Mouse (Mus musculus): Measurements from ENCODE around the gene Adipor1. TPM values are rescaled to one million over a fixed set of nuclear protein-coding genes. Genes with fewer than 3 reads are reported as not detected.

Gene Adipor1
- polyA plus RNA-seq, 1 experiment from 2014 or later: 85.0 TPM

DNA sequence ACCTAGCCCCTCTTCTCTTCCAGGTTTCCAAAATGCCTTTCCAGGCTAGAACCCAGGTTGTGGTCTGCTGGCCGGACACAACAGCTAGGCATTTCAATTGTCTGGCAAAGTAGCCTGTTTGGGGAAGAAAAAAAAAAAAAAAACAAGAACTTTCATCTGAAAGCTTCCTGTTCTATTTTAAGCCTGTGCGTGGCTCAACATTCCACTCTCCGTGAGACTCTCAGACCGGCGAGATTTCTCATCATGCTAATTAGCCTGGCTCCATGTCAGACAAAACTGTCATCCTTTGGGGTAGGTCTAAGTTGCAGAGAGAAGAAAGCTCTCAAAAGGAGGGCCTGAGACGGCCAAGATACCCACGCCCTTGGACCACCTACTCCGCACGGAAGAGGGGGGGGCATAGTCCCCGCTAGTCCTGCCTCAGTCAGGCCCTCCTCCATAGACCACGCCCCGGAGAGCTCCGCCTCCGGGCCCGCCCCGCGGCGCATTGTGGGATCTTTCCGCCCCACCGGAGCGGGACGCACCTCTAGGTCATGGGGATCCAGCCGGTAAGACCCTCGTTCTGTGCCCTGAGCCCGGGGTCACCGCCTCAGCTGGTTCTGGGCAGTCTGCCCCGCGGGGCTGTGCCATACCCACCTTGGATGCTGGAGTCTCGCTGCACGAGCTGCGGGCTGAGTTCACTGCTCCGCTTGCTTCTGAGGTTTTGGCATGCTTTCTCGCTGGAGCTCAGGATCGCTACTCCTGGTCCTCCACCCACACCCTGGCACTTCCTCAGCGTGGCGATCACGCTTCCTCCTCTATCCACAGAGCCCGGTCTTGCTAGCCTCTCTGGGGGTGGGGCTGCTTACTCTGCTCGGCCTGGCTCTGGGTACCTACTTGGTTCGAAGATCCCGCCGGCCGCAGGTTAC, 9.4 kb upstream of the Adipor1 start, which contains the start of gene Cyb5r1:
Gene Cyb5r1 (plus strand): TSS at position 51 of the 905 bp plus-strand sequence.
- peak within 1 kb of the TSS; percentile 88 for H3K4me3 ChIP-seq
- H3K27ac ChIP-seq: peak within 1 kb of the TSS; percentile 89
- H3K27me3 ChIP-seq (ENCODE audit: low read depth, poor library complexity, severe bottlenecking): no peaks in the 10 kb centered on the region
- DNase-seq (ENCODE audit: low spot score): peak; percentile 92
- 2% methylated on average over 43 of the region's 43 CpGs for WGBS
- H3K4me1 ChIP-seq: peaks cover 16% of the 10 kb centered on the region
- H3K36me3 ChIP-seq: peaks cover 35% of the 10 kb centered on the region
- no peaks in the 10 kb centered on the region for H3K9me3 ChIP-seq (replicated peaks)

- Histone ChIP-seq H3K36me3 (peaks cover 41% of the 10 kb centered on the region), H3K27ac (peak overlapping the region; percentile 89), H3K4me3 (peak overlapping the region; percentile 88), H3K4me1 (peaks cover 16% of the 10 kb centered on the region), H3K27me3 (ENCODE audit: low read depth, poor library complexity, severe bottlenecking) (no peaks in the 10 kb centered on the region), H3K9me3 (replicated peaks) (no peaks in the 10 kb centered on the region)
- 34% methylated on average over 8 of the region's 8 CpGs for WGBS
- DNase-seq (ENCODE audit: low spot score): no peak
Observed at GRCm38 (mm10) chr1:134406414-134406771, 8.8 kb upstream of the Adipor1 start.

- no peak for DNase-seq (ENCODE audit: low spot score)
- no peaks in the 10 kb centered on the region for H3K27me3 ChIP-seq (ENCODE audit: low read depth, poor library complexity, severe bottlenecking)
- peaks cover 16% of the 10 kb centered on the region for H3K4me1 ChIP-seq
- no peak overlapping the region for H3K27ac ChIP-seq
- WGBS: 80% methylated on average over 8 of the region's 8 CpGs
- H3K9me3 ChIP-seq (replicated peaks): no peaks in the 10 kb centered on the region
- peaks cover 54% of the 10 kb centered on the region for H3K36me3 ChIP-seq
- no peak overlapping the region for H3K4me3 ChIP-seq
Observed at GRCm38 (mm10) chr1:134408080-134408479, 7.1 kb upstream of the Adipor1 start.

- no peak for DNase-seq (ENCODE audit: low spot score)
- Histone ChIP-seq H3K9me3 (replicated peaks) (no peaks in the 10 kb centered on the region), H3K4me3 (no peak overlapping the region), H3K4me1 (peaks cover 25% of the 10 kb centered on the region), H3K36me3 (peaks cover 54% of the 10 kb centered on the region), H3K27me3 (ENCODE audit: low read depth, poor library complexity, severe bottlenecking) (no peaks in the 10 kb centered on the region), H3K27ac (no peak overlapping the region)
- WGBS: 95% methylated on average over 9 of the region's 9 CpGs
Observed at GRCm38 (mm10) chr1:134411706-134412629, 3.2 kb upstream of the Adipor1 start.

DNA sequence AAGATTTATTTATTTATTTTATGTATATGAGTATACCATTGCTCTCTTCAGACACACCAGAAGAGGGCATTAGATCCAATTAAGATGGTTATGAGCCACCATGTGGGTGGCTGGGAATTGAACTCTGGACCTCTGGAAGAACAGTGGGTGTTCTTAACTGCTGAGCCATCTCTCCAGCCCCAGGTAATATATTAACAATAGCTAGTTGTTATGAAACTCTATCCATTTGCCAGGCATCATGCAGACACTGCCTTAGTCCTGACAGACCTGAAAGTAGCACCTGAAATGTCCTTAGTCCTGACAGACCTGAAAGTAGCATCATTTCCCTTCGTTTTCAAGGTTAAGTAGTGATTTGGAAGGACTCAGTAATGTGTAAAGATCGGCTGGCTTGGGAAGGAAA, 1.1 kb upstream of the Adipor1 start:
- 40% methylated on average over 2 of the region's 2 CpGs for WGBS
- no peak for DNase-seq (ENCODE audit: low spot score)
- Histone ChIP-seq H3K9me3 (replicated peaks) (no peaks in the 10 kb centered on the region), H3K4me3 (no peak overlapping the region), H3K27ac (0 out of 2 replicates have a peak overlapping the region, but pooled peaks have one; percentile 99), H3K27me3 (ENCODE audit: low read depth, poor library complexity, severe bottlenecking) (no peaks in the 10 kb centered on the region), H3K4me1 (peaks cover 37% of the 10 kb centered on the region), H3K36me3 (peaks cover 48% of the 10 kb centered on the region)

- Histone ChIP-seq H3K36me3 (peaks cover 42% of the 10 kb centered on the region), H3K9me3 (replicated peaks) (no peaks in the 10 kb centered on the region), H3K27ac (peak overlapping the region; percentile 99), H3K4me1 (peaks cover 43% of the 10 kb centered on the region), H3K27me3 (ENCODE audit: low read depth, poor library complexity, severe bottlenecking) (no peaks in the 10 kb centered on the region), H3K4me3 (peak overlapping the region; percentile 92)
- DNase-seq (ENCODE audit: low spot score): no peak
- 14% methylated on average over 11 of the region's 11 CpGs for WGBS
Observed at GRCm38 (mm10) chr1:134414501-134415167, 544 bp upstream of the Adipor1 start.

DNA sequence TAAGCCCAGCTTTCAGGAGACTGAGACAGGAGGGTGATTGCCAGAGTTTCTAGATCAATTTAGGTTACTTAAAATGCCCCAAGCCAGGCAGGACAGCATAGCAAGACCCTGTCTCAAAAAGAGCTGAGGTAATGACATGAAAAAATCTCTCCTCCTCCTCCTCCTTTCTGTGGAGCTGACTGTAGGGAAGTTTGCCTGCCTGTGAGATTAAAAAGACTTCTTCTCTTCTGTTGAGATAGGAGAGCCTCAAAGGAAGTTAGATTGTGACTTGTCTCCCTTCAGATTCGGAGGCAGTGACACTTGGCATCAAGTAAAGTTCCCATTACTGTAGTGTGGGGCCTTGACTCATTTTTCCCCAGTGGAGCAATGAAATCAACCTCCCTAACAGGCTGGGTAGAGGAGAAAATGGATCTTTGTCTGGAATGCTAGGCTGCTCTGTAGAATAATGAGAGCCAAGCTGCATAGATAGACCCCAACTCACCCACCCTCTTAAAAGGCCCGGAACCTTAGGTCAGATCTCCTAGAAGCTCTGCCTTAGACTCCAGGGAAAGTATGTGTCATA, 3.3 kb downstream of the Adipor1 start:
- no peak overlapping the region for H3K4me3 ChIP-seq
- H3K36me3 ChIP-seq: peaks cover 21% of the 10 kb centered on the region
- DNase-seq (ENCODE audit: low spot score): no peak
- no peaks in the 10 kb centered on the region for H3K9me3 ChIP-seq (replicated peaks)
- no peaks in the 10 kb centered on the region for H3K27me3 ChIP-seq (ENCODE audit: low read depth, poor library complexity, severe bottlenecking)
- WGBS: 87% methylated on average over 2 of the region's 2 CpGs
- no peak overlapping the region for H3K27ac ChIP-seq
- peaks cover 49% of the 10 kb centered on the region for H3K4me1 ChIP-seq

- Histone ChIP-seq H3K27ac (no peak overlapping the region), H3K36me3 (peaks cover 28% of the 10 kb centered on the region), H3K4me1 (peaks cover 47% of the 10 kb centered on the region), H3K27me3 (ENCODE audit: low read depth, poor library complexity, severe bottlenecking) (no peaks in the 10 kb centered on the region), H3K4me3 (no peak overlapping the region), H3K9me3 (replicated peaks) (no peaks in the 10 kb centered on the region)
- 70% methylated on average over 1 of the region's 1 CpGs for WGBS
- DNase-seq (ENCODE audit: low spot score): no peak
Observed at GRCm38 (mm10) chr1:134419176-134419575, 4.0 kb downstream of the Adipor1 start.

DNA sequence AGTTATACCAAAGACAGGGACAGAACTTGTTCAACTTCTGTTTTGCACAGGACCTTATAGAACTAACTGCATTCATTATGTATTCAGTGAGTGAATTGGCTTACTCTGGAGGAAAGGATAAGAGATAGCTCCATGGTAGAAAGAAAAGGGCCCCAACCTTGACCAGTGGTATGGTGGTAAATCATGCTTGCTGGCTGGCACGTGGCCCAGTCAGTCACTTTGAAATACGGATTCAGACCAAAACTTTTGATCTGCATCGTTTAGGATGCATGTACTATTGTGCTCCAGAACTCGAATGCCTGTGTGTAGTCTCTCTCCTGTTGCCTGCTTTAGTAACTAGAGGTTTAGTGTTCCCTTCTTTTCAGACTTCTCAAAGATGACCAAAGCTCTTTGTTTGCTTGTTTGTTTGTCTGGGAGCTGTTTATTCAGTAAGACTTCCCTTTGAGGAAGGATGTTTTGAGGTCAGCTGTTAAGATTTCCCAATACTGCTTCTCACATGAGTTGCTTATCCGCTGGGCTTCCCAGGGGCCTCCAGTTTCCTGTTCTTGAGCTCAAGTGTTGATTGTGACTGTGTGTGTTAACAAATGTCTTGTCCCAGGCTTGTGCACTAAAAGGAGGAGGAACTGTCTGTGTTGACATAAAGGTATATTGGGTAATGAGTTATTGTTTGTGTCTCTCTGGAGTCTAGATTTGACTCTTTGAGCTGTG, 4.7 kb downstream of the Adipor1 start:
- Histone ChIP-seq H3K27ac (no peak overlapping the region), H3K4me1 (peaks cover 41% of the 10 kb centered on the region), H3K27me3 (ENCODE audit: low read depth, poor library complexity, severe bottlenecking) (no peaks in the 10 kb centered on the region), H3K4me3 (no peak overlapping the region), H3K9me3 (replicated peaks) (no peaks in the 10 kb centered on the region), H3K36me3 (peaks cover 36% of the 10 kb centered on the region)
- 66% methylated on average over 5 of the region's 5 CpGs for WGBS
- no peak for DNase-seq (ENCODE audit: low spot score)

- H3K4me3 ChIP-seq: no peak overlapping the region
- DNase-seq (ENCODE audit: low spot score): no peak
- WGBS: 74% methylated on average over 10 of the region's 10 CpGs
- H3K27me3 ChIP-seq (ENCODE audit: low read depth, poor library complexity, severe bottlenecking): no peaks in the 10 kb centered on the region
- H3K4me1 ChIP-seq: peaks cover 14% of the 10 kb centered on the region
- H3K27ac ChIP-seq: no peak overlapping the region
- no peaks in the 10 kb centered on the region for H3K9me3 ChIP-seq (replicated peaks)
- H3K36me3 ChIP-seq: peaks cover 64% of the 10 kb centered on the region
Observed at GRCm38 (mm10) chr1:134423911-134424310, 8.7 kb downstream of the Adipor1 start.

GRCm38 (mm10) chr1:134426289-134426688, 11.1 kb downstream of the Adipor1 start:
- no peaks in the 10 kb centered on the region for H3K4me1 ChIP-seq
- peaks cover 86% of the 10 kb centered on the region for H3K36me3 ChIP-seq
- WGBS: 87% methylated on average over 5 of the region's 5 CpGs
- H3K27ac ChIP-seq: no peak overlapping the region
- H3K27me3 ChIP-seq (ENCODE audit: low read depth, poor library complexity, severe bottlenecking): no peaks in the 10 kb centered on the region
- DNase-seq (ENCODE audit: low spot score): no peak
- no peaks in the 10 kb centered on the region for H3K9me3 ChIP-seq (replicated peaks)
- H3K4me3 ChIP-seq: no peak overlapping the region

DNA sequence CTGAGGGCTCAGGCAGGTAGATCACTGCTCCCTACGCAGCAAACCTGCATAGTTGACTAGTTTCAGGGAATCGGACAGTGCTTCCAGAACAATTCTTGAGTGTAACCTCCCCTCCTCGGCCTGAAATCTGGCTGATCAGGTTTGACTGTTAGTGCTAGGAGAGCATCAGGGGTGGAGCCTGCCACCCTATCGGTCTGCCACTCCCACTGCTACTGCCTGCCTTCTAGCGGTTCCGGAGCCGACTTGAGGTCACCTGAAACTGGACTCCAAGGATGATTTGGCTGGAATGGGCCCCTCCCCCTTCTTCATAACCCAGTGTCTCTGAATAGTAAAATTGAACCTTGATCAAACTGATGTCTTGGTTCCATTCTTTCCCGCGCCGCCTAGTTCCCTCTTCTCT, 17.8 kb downstream of the Adipor1 start:
- 83% methylated on average over 10 of the region's 10 CpGs for WGBS
- H3K27me3 ChIP-seq (ENCODE audit: low read depth, poor library complexity, severe bottlenecking): no peaks in the 10 kb centered on the region
- peaks cover 58% of the 10 kb centered on the region for H3K36me3 ChIP-seq
- no peaks in the 10 kb centered on the region for H3K9me3 ChIP-seq (replicated peaks)
- DNase-seq (ENCODE audit: low spot score): no peak
- H3K4me3 ChIP-seq: no peak overlapping the region
- H3K27ac ChIP-seq: no peak overlapping the region
- no peaks in the 10 kb centered on the region for H3K4me1 ChIP-seq
